Mouse (Mus musculus) intestine, embryonic 14.5 days (tissue): ENCODE data around the gene Rgs9bp. TPM values are rescaled to one million over a fixed set of nuclear protein-coding genes. Genes with fewer than 3 reads are reported as not detected.
A peak's percentile ranks its signal among the peaks of the same experiment; 100 is the strongest.
"Not testable (repeated sequence)": the region's sequence is repeated elsewhere in the genome, so short reads cannot be mapped to it uniquely, and the experiment has no call there.

Experiments
- ATAC-seq: fragments of 200-750 bp; cut with Nextera tagmentation; replicated peaks from 2 replicates; pipeline ENCODE4 v1.8.0; 2017; ENCODE audit warnings: low read depth, moderate number of reproducible peaks, moderate TSS enrichment, moderate library complexity; ENCODE audit not compliant: low FRiP score, low TSS enrichment
- DNase-seq: peaks from one replicate; pipeline ENCODE4 v3.0.0-alpha.2; 2018; ENCODE audit warnings: low spot score
- H3K27ac ChIP-seq: fragments of 300-500 bp; sonication (generic); 2 replicates; pipeline ENCODE4 v1.5.1; 2014; ENCODE audit warnings: low read depth, mild to moderate bottlenecking, control low read depth
- H3K27me3 ChIP-seq: fragments of 300-500 bp; sonication (generic); replicated peaks from 2 replicates; pipeline ENCODE4 v1.6.1; 2014; ENCODE audit warnings: low read length, control low read depth; ENCODE audit not compliant: control insufficient read depth, insufficient read depth
- H3K36me3 ChIP-seq: fragments of 300-500 bp; sonication (generic); 2 replicates; pipeline ENCODE4 v1.6.1; 2014; ENCODE audit warnings: low read length, control low read depth; ENCODE audit not compliant: control insufficient read depth, insufficient read depth
- H3K4me1 ChIP-seq: fragments of 300-500 bp; sonication (generic); replicated peaks from 2 replicates; pipeline ENCODE4 v1.6.1; 2014; ENCODE audit warnings: low read length, control low read depth, mixed read lengths; ENCODE audit not compliant: control insufficient read depth, insufficient read depth
- H3K4me2 ChIP-seq: fragments of 300-500 bp; sonication (generic); 2 replicates; pipeline ENCODE4 v1.6.1; 2014; ENCODE audit warnings: low read length
- H3K4me3 ChIP-seq: fragments of 300-500 bp; sonication (generic); 2 replicates; pipeline ENCODE4 v1.5.1; 2014; ENCODE audit warnings: low read depth, low read length, control low read depth, mixed read lengths
- H3K9ac ChIP-seq: fragments of 300-500 bp; sonication (generic); 2 replicates; pipeline ENCODE4 v1.6.1; 2014; ENCODE audit warnings: mild to moderate bottlenecking, low read length
- H3K9me3 ChIP-seq: fragments of 300-500 bp; sonication (generic); 2 replicates; pipeline ENCODE4 v1.6.1; 2016; ENCODE audit warnings: low read length, control low read depth; ENCODE audit not compliant: control insufficient read depth
- WGBS: fragments of 180-500 bp; shearing (Covaris S2); extraction: QIAGEN DNeasy Blood & Tissue Kit; methylation state at CpG from one replicate; pipeline ENCODE4 v1.1.7; 2014; 5-methylcytosine and 5-hydroxymethylcytosine counted together
- polyA plus RNA-seq: library from polyadenylated mRNA; unstranded; fragments of >200 nt; fragmentation: Nextera tagmentation; extraction: Ambion mirVana; gene quantifications from 2 replicates; pipeline ENCODE4 v1.2.1, GENCODE M21; 2014

The Rgs9bp gene
- polyA plus RNA-seq, 1 experiment from 2014 or later = 0.23 TPM

DNA sequence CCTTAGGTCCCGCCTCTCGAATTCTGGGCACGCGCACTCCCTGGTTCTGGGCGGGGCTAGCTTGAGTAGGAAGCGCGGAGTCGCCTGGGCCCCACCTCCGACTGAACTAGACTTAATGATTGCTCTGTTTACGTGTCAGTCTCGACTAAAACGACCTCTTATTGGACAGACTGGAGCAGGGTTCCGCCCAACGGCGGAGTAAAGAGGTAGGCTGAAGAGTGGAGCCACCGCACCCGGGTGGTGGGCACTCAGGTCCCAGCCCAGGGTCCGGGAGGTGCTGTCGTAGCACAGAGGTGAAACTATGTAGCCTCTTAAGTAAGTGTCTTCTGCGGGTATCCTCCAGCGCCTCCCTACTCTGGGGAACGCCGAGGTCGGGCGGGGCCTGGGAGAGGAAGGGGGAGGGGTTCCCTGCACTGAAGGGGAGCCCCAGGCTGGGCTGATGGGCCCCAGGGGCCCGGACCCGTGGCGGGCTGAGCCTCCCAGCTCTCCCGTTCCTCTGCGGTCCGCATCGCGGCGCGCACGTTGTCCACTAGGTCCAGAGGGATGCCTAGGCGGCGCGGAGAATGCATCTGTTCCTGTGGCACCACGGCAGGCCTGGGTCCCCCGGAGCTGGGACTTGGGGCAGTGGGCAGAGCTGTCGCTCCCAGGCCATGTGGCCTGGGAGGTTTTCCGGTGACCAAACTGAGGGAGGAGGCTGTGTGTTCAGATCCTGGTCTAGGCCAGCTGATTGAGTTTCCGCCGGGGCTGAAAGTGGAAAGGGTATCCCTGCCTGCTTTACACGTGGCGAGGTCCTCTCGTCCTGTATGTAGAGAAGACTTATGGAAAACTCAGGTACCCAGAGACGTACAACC lies 898 bp upstream of the Rgs9bp start, which contains the start of gene Ankrd27:
Gene Ankrd27 (plus strand): TSS at position 190 of the 851 bp plus-strand sequence.
- WGBS = 2% methylated on average over 49 of the region's 49 CpGs
- H3K4me1 ChIP-seq = peaks cover 6% of the 10 kb centered on the region
- H3K36me3 ChIP-seq = no peaks in the 10 kb centered on the region
- DNase-seq (peak; percentile 95), ATAC-seq (peak; percentile 97)
- H3K27me3 ChIP-seq = peaks cover 22% of the 10 kb centered on the region
- H3K27ac ChIP-seq = peak within 1 kb of the TSS; percentile 51
- H3K9me3 ChIP-seq = no peaks in the 10 kb centered on the region
- peak within 1 kb of the TSS; percentile 94 for H3K4me3 ChIP-seq
- H3K4me2 ChIP-seq = peak within 1 kb of the TSS; percentile 100
- H3K9ac ChIP-seq = peak within 1 kb of the TSS; percentile 76

DNA sequence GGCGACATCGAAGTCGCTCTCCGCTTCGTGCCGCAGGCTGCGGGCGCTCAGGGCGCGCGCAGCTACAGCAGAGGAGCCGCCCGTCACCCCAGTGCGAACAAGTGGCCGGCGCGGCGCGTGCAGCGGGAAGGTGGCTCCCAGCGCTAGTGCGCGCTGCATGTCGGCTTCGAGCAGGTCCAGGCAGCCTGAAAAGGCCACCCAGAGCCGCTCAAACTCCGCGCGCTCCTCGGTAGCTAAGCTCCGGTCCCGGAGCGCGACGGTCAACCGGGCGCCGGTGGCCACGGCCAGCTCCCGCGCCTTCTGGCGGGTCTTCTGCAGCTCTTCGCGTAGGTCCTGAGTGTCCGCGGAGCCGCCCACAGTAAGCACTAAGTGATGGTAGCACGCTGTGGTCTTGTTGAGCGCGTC lies 594 bp downstream of the Rgs9bp start:
- ATAC-seq = no peak
- WGBS = under 1% methylated on average over 50 of the region's 50 CpGs
- no peak for DNase-seq
- peak overlapping the region; percentile 57 for H3K9ac ChIP-seq
- H3K4me2 ChIP-seq = peak overlapping the region; percentile 100
- peaks cover 22% of the 10 kb centered on the region for H3K27me3 ChIP-seq
- no peaks in the 10 kb centered on the region for H3K36me3 ChIP-seq
- H3K4me3 ChIP-seq = peak overlapping the region; percentile 94
- H3K9me3 ChIP-seq = no peaks in the 10 kb centered on the region
- peaks cover 6% of the 10 kb centered on the region for H3K4me1 ChIP-seq
- no peak overlapping the region for H3K27ac ChIP-seq

DNA sequence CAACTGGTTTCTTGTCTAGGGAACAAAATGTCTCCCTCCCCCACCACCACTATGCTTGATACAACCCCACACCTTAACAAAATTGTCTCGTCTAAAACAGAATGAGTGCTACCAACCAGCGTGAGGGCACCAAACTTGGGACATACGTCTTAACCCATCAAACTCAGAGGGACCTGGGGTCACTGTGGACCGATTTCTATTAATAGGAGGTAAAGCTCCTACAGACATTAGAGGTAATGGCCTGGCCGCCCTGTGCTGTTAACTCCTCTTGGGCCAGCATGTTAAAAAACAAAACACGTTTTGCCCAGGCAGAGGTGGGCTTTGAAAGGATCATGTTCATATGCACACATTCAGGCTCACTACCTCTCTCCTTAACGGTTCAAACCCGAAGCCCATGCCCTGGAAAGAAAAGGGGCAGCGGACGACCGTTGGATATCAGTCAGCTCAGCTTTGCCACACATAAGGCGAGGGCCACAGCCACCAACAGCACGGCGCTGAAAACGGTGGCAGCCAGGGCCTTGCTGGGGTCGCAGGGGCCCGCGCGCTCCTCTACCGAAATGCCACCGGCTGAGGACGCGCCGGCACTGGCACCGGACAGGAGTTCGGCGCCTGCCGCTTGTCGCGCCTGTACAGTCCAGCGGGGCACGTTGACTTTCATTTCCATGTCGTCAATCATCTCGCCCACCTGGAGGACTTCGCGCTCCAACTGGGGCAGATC lies 1.2 kb downstream of the Rgs9bp start:
- no peak for ATAC-seq
- Histone ChIP-seq H3K27me3 (peaks cover 22% of the 10 kb centered on the region), H3K9me3 (no peaks in the 10 kb centered on the region), H3K4me3 (peak overlapping the region; percentile 94), H3K4me2 (peak overlapping the region; percentile 100), H3K4me1 (peaks cover 6% of the 10 kb centered on the region), H3K9ac (no peak overlapping the region; the same call in 1 of the 2 replicates), H3K27ac (no peak overlapping the region), H3K36me3 (no peaks in the 10 kb centered on the region)
- peak; percentile 58 for DNase-seq
- WGBS = 4% methylated on average over 36 of the region's 36 CpGs

DNA sequence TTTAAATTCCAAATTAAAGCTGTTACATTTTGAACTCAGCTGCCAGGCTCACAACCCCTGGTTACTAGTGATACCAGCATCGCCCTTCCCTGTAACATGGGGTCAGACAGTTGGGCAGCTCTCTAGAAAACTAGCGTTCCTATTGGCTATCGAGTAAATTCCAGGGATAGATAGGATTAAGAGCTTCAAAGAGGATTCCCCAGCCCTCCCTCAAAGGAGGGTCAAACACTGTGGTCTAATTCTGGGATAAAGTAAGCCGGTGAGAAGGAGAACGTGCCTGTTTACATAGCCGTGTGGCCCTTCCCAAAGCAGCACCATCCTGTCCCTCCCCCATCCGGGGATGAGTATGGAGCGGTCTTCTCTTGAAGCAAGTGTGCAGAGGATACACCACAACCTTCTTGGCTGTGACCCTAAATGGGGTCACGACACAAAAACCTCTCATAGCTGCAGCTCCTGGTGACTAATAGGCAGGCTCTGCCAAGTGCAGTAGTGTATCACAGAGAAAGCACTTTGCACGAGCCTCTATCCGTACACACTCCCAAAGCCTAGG lies 1.8 kb downstream of the Rgs9bp start:
- ATAC-seq (no peak), DNase-seq (no peak)
- Histone ChIP-seq H3K27ac (no peak overlapping the region), H3K27me3 (peaks cover 22% of the 10 kb centered on the region), H3K36me3 (no peaks in the 10 kb centered on the region), H3K4me3 (no peak overlapping the region), H3K4me2 (no peak overlapping the region), H3K4me1 (peaks cover 6% of the 10 kb centered on the region), H3K9me3 (no peaks in the 10 kb centered on the region), H3K9ac (no peak overlapping the region)
- WGBS = 10% methylated on average over 11 of the region's 11 CpGs

DNA sequence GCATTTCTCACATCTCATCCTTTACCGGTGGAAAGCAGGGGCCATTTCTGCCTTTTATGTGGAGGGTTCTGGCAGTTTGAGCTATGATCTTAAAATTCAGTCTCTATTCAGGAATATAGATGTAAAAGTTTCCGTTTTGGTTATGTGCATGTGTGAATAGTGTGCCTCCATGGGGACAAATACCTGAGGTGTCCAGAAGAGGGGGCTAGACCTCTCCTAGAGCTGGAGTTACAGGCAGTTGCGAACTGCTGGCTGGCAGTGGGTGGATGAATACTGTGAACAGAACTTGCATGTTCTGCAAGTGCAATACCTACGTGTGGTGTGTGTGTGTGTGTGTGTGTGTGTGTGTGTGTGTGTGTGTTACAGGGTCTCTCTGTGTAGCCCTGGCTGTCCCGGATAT lies 2.7 kb downstream of the Rgs9bp start:
- no peak overlapping the region for H3K27ac ChIP-seq
- H3K36me3 ChIP-seq = no peaks in the 10 kb centered on the region
- no peak overlapping the region for H3K9ac ChIP-seq
- 67% methylated on average over 5 of the region's 5 CpGs for WGBS
- no peak for DNase-seq
- H3K27me3 ChIP-seq = peaks cover 22% of the 10 kb centered on the region
- no peak overlapping the region for H3K4me2 ChIP-seq
- ATAC-seq = no peak
- H3K9me3 ChIP-seq = no peaks in the 10 kb centered on the region
- H3K4me3 ChIP-seq = no peak overlapping the region
- peaks cover 6% of the 10 kb centered on the region for H3K4me1 ChIP-seq

DNA sequence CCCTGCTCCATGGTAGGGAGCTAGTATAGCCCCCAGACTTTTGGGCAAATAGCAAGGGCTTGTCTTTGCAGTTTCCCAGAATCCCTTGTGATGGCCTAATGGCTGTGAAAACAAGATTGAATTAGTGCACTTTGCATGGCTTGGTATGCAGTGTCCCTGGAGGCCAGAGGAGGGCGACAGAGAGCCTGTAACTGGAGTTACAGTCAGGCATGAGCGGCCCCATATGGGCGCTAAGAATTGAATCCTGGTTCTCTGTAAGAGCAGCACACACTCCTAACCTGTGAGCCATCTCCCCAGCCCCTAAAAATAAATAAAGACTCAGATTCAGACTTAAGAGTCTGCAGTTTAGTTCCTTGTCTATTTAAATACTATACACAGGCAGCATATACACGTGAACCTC lies 5.5 kb downstream of the Rgs9bp start:
- no peak for ATAC-seq
- Histone ChIP-seq H3K4me3 (no peak overlapping the region), H3K9me3 (no peaks in the 10 kb centered on the region), H3K4me2 (no peak overlapping the region), H3K9ac (no peak overlapping the region), H3K27ac (no peak overlapping the region), H3K4me1 (no peaks in the 10 kb centered on the region), H3K27me3 (peaks cover 20% of the 10 kb centered on the region), H3K36me3 (no peaks in the 10 kb centered on the region)
- peak; percentile 63 for DNase-seq
- WGBS = 37% methylated on average over 4 of the region's 4 CpGs

DNA sequence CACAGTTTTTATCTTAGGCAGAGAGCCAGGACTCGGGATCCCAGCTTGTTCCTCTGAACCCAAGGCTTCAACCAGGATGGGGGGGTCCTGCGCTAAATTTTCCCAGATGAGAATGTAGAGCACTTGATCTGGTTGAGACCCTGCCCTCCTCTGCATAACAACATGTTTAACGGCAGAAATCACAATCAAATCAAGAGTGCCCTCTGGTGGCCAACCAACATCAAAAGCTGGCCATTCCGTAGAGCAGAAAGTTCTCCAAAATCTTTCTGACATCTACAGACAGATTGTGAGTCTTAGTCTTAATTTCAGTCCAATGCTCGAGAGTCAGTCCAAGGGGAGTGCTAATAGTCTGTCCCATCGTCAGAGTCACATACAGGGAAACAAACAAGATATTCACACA lies 14.5 kb downstream of the Rgs9bp start:
- H3K27ac ChIP-seq, H3K4me2 ChIP-seq, DNase-seq, ATAC-seq, H3K4me3 ChIP-seq, H3K4me1 ChIP-seq, H3K36me3 ChIP-seq, H3K9me3 ChIP-seq, H3K27me3 ChIP-seq, H3K9ac ChIP-seq: not testable (repeated sequence)
- 28% methylated on average over 6 of the region's 6 CpGs for WGBS

DNA sequence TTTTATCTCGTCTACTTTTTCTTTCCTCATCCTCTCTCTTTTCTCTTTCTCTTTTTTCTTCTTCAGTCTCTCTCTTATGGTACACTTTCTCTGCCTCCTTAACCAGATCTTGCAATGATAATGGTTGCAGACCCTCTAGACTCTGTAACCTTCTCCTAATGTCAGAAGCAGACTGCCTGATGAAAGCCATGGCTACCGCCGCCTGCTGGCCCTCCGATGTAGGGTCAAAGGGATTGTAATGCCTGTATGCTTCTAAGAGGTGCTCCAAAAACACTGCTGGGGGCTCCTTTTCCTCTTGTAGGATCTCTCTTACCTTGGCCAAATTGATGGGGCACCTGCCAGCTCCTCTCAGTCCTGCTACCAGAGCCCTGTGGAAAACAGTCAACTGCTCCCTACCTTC lies 15.7 kb downstream of the Rgs9bp start:
- H3K9me3 ChIP-seq, H3K36me3 ChIP-seq, H3K4me1 ChIP-seq, ATAC-seq, H3K27me3 ChIP-seq, H3K9ac ChIP-seq, DNase-seq, H3K4me3 ChIP-seq, H3K27ac ChIP-seq, H3K4me2 ChIP-seq: not testable (repeated sequence)
- WGBS = 86% methylated on average over 4 of the region's 4 CpGs
